Mouse (Mus musculus): ENCODE measurements at regions not wholly inside any gene's neighbourhood (a gene's known extent, or its start where the extent isn't known, plus 50 kb on each side); places are given as distances from the start of the nearest gene placed in this dataset.

DNA sequence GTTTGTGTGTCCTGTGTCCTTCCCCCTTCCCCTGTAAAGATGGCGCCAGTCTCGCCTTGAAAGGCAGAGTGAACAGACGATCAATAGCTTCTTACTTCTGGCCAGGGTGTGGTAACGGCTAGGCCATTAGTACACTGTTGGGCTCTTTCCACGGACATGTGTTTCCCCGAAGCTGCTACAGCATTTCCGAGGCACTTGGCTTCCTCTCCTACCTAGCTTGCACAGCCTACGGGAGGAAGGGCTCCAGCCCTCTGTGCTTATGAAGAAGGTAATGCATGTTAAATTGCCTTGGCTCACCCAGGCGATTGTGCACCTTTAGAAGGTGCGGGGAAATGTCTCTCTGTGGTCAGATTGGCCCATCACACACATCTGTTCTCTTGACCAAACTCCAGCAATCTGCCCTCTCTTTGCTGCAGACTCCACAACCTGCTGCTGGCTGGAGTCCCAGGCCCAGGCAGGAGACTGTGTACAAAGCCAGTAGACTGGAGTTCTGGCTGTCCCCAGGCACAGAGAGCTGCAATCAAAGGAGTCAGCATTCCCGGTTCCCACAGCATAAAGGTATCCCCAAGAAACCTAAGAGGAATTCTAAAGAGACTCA lies 208.7 kb downstream of the Snx10 start:
- H3K36me3 ChIP-seq (replicated peaks; ENCODE audit: control insufficient read depth, insufficient read depth, low read length) = no peaks in the 10 kb centered on the region
- H3K9me3 ChIP-seq (replicated peaks; ENCODE audit: control insufficient read depth, low read length) = no peaks in the 10 kb centered on the region
- TF ChIP-seq CTCF (IDR thresholded peaks at IDR 0.05; ENCODE audit: low read depth) (no peak), EP300 (IDR thresholded peaks at IDR 0.05; ENCODE audit: low read depth) (no peak)
- ATAC-seq (ENCODE audit: insufficient read depth, low read depth) = no peak
- WGBS = 84% methylated on average over 11 of the region's 11 CpGs
- no peaks in the 10 kb centered on the region for H3K27me3 ChIP-seq (ENCODE audit: control insufficient read depth, insufficient read depth, low read length)
- H3K4me1 ChIP-seq (ENCODE audit: control insufficient read depth, insufficient read depth) = no peaks in the 10 kb centered on the region
- no peak overlapping the region for H3K27ac ChIP-seq (ENCODE audit: low read depth)
- no peak overlapping the region for H3K4me2 ChIP-seq (ENCODE audit: low read depth, low read length)
- H3K9ac ChIP-seq (replicated peaks; ENCODE audit: low read depth, low read length) = no peak overlapping the region
- H3K4me3 ChIP-seq (ENCODE audit: low read depth, low read length) = no peak overlapping the region
- no peak for DNase-seq (ENCODE audit: low spot score)

DNA sequence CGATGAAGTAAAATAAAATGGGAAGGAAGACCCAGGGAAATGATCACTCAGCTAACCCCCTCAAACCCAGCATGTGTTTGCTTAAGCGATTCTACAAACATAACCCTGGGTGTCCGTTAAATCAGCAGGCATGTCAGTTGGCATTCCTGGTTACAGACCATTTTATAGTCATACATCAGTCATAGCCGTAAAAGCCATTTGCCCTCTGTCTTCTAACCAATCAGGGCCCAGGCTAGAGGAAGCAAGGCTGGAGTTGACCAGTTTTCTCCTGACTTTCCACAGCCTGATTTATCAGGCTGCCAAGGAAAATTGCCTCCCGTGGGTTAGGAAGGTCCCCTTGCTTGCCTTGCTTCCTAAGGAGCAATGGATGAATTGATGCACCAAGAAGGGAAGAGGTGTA lies 212.3 kb downstream of the Snx10 start:
- no peak overlapping the region for H3K4me2 ChIP-seq (ENCODE audit: low read depth, low read length)
- H3K9me3 ChIP-seq (replicated peaks; ENCODE audit: control insufficient read depth, low read length) = no peaks in the 10 kb centered on the region
- no peak overlapping the region for H3K27ac ChIP-seq (ENCODE audit: low read depth)
- no peak overlapping the region for H3K4me3 ChIP-seq (ENCODE audit: low read depth, low read length)
- ATAC-seq (ENCODE audit: insufficient read depth, low read depth) (no peak), DNase-seq (ENCODE audit: low spot score) (no peak)
- 85% methylated on average over 5 of the region's 5 CpGs for WGBS
- H3K4me1 ChIP-seq (ENCODE audit: control insufficient read depth, insufficient read depth) = no peaks in the 10 kb centered on the region
- H3K9ac ChIP-seq (replicated peaks; ENCODE audit: low read depth, low read length) = no peak overlapping the region
- H3K27me3 ChIP-seq (ENCODE audit: control insufficient read depth, insufficient read depth, low read length) = no peaks in the 10 kb centered on the region
- no peak for TF ChIP-seq CTCF (IDR thresholded peaks at IDR 0.05; ENCODE audit: low read depth)
- no peak for TF ChIP-seq EP300 (IDR thresholded peaks at IDR 0.05; ENCODE audit: low read depth)
- no peaks in the 10 kb centered on the region for H3K36me3 ChIP-seq (replicated peaks; ENCODE audit: control insufficient read depth, insufficient read depth, low read length)

DNA sequence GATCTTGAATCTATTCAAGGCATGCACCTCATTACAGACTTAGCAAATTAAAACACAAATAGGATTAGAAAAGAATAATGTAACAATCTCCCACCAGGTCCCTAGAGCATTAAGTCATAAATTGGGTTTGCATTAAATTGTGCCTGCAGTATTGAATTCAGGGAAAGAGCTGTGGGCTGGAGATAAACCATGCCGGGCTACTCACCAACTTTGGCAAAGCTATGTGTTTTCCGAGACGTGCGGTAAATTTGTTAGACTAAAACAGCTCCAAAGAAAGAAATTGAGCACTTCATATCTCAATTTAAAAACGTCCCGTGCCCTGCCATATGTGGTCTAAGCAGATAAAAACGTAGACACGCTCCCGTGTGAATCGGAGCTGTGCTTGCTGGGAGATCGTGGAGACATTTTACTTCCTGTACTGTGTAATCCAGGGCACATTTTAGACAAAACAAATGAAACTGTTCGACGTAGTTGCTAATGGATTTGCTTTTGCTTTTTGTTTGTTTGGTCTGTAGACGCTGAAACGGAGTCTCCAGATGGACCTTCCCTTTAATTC lies 219.5 kb downstream of the Snx10 start:
- Histone ChIP-seq H3K27ac (ENCODE audit: low read depth) (no peak overlapping the region), H3K4me2 (ENCODE audit: low read depth, low read length) (peak overlapping the region; percentile 42), H3K4me1 (ENCODE audit: control insufficient read depth, insufficient read depth) (no peaks in the 10 kb centered on the region), H3K9ac (replicated peaks; ENCODE audit: low read depth, low read length) (no peak overlapping the region), H3K36me3 (replicated peaks; ENCODE audit: control insufficient read depth, insufficient read depth, low read length) (no peaks in the 10 kb centered on the region), H3K9me3 (replicated peaks; ENCODE audit: control insufficient read depth, low read length) (no peaks in the 10 kb centered on the region), H3K27me3 (ENCODE audit: control insufficient read depth, insufficient read depth, low read length) (no peaks in the 10 kb centered on the region), H3K4me3 (ENCODE audit: low read depth, low read length) (peak overlapping the region; percentile 25)
- TF ChIP-seq CTCF (IDR thresholded peaks at IDR 0.05; ENCODE audit: low read depth) (no peak), EP300 (IDR thresholded peaks at IDR 0.05; ENCODE audit: low read depth) (no peak)
- WGBS = 52% methylated on average over 15 of the region's 15 CpGs
- DNase-seq (ENCODE audit: low spot score) (no peak), ATAC-seq (ENCODE audit: insufficient read depth, low read depth) (no peak)

GRCm38 (mm10) chr6:51744607-51745006 lies 220.9 kb downstream of the Snx10 start:
- Histone ChIP-seq H3K27me3 (ENCODE audit: control insufficient read depth, insufficient read depth, low read length) (no peaks in the 10 kb centered on the region), H3K4me3 (ENCODE audit: low read depth, low read length) (no peak overlapping the region), H3K27ac (ENCODE audit: low read depth) (no peak overlapping the region), H3K4me1 (ENCODE audit: control insufficient read depth, insufficient read depth) (no peaks in the 10 kb centered on the region), H3K4me2 (ENCODE audit: low read depth, low read length) (no peak overlapping the region), H3K9me3 (replicated peaks; ENCODE audit: control insufficient read depth, low read length) (no peaks in the 10 kb centered on the region), H3K9ac (replicated peaks; ENCODE audit: low read depth, low read length) (no peak overlapping the region), H3K36me3 (replicated peaks; ENCODE audit: control insufficient read depth, insufficient read depth, low read length) (no peaks in the 10 kb centered on the region)
- no peak for TF ChIP-seq EP300 (IDR thresholded peaks at IDR 0.05; ENCODE audit: low read depth)
- no peak for TF ChIP-seq CTCF (IDR thresholded peaks at IDR 0.05; ENCODE audit: low read depth)
- no peak for DNase-seq (ENCODE audit: low spot score)
- ATAC-seq (ENCODE audit: insufficient read depth, low read depth) = no peak
- WGBS = 84% methylated on average over 2 of the region's 2 CpGs

DNA sequence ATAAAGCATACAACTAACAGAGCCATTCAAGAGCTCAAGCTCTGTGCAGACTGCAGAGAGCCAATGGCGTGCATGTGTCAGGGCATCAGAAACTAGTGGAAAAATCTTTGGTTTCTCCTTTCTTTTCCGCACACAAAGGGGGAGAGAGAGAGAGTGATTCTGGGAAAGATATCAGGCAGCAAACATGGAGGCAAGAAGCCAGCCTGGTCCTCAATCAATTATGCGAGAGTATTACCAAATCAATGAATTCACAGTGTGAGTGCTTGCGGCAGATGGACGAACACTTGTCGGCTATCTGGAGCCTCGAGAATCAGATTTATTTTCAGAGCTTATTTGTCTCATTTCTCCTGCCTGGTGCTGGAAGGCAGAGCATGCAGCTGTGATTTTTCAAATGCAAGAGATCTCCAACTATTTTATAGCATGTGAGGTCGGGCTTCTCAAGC lies 230.6 kb downstream of the Snx10 start:
- H3K4me1 ChIP-seq (ENCODE audit: control insufficient read depth, insufficient read depth) = 0 out of 2 replicates have a peak, but pooled peaks cover 6% of the 10 kb centered on the region
- DNase-seq (ENCODE audit: low spot score) (no peak), ATAC-seq (ENCODE audit: insufficient read depth, low read depth) (no peak)
- no peak overlapping the region for H3K27ac ChIP-seq (ENCODE audit: low read depth)
- 68% methylated on average over 8 of the region's 8 CpGs for WGBS
- no peak overlapping the region for H3K9ac ChIP-seq (replicated peaks; ENCODE audit: low read depth, low read length)
- no peak overlapping the region for H3K4me2 ChIP-seq (ENCODE audit: low read depth, low read length)
- no peaks in the 10 kb centered on the region for H3K36me3 ChIP-seq (replicated peaks; ENCODE audit: control insufficient read depth, insufficient read depth, low read length)
- H3K9me3 ChIP-seq (replicated peaks; ENCODE audit: control insufficient read depth, low read length) = no peaks in the 10 kb centered on the region
- no peak overlapping the region for H3K4me3 ChIP-seq (ENCODE audit: low read depth, low read length)
- TF ChIP-seq EP300 (IDR thresholded peaks at IDR 0.05; ENCODE audit: low read depth) (no peak), CTCF (IDR thresholded peaks at IDR 0.05; ENCODE audit: low read depth) (no peak)
- no peaks in the 10 kb centered on the region for H3K27me3 ChIP-seq (ENCODE audit: control insufficient read depth, insufficient read depth, low read length)

DNA sequence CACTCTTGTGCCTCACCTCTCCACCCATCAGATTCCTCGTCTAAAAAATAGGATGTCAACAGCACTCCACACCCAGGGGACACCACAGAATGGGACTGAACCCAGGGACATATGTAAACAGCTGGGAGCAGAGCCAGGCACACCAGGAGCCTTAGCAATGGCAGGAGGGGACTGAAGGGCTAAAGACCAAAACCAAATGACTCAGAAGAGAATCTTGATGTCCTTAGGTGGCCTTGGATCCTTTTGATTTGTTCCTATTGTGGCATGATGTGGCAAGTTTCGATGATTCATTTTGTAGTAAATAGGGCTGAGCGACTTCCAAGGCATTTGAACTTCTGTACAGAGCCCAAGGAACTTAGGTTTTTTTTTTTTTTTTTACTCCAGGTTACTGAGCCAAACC lies 233.4 kb downstream of the Snx10 start:
- TF ChIP-seq EP300 (IDR thresholded peaks at IDR 0.05; ENCODE audit: low read depth) = no peak
- TF ChIP-seq CTCF (IDR thresholded peaks at IDR 0.05; ENCODE audit: low read depth) = no peak
- DNase-seq (ENCODE audit: low spot score) = no peak
- H3K9ac ChIP-seq (replicated peaks; ENCODE audit: low read depth, low read length) = no peak overlapping the region
- 0 out of 2 replicates have a peak, but pooled peaks cover 1% of the 10 kb centered on the region for H3K4me1 ChIP-seq (ENCODE audit: control insufficient read depth, insufficient read depth)
- H3K27ac ChIP-seq (ENCODE audit: low read depth) = no peak overlapping the region
- no peak overlapping the region for H3K4me3 ChIP-seq (ENCODE audit: low read depth, low read length)
- H3K36me3 ChIP-seq (replicated peaks; ENCODE audit: control insufficient read depth, insufficient read depth, low read length) = no peaks in the 10 kb centered on the region
- WGBS = 71% methylated on average over 3 of the region's 3 CpGs
- H3K9me3 ChIP-seq (replicated peaks; ENCODE audit: control insufficient read depth, low read length) = no peaks in the 10 kb centered on the region
- no peaks in the 10 kb centered on the region for H3K27me3 ChIP-seq (ENCODE audit: control insufficient read depth, insufficient read depth, low read length)
- no peak for ATAC-seq (ENCODE audit: insufficient read depth, low read depth)
- no peak overlapping the region for H3K4me2 ChIP-seq (ENCODE audit: low read depth, low read length)
